Mouse (Mus musculus) hindbrain, embryonic 12.5 days (tissue): ENCODE results near the gene Camk2g. TPM values are rescaled to one million over a fixed set of nuclear protein-coding genes. Genes with fewer than 3 reads are reported as not detected.

Source experiments
- ATAC-seq: fragments of 200-750 bp; cut with Nextera tagmentation; 2 replicates; pipeline ENCODE4 v1.8.0; 2017; ENCODE audit warnings: moderate TSS enrichment; ENCODE audit not compliant: low FRiP score
- H3K27ac ChIP-seq: fragments of 300-500 bp; sonication (generic); 2 replicates; pipeline ENCODE4 v1.5.1; 2016; ENCODE audit warnings: mild to moderate bottlenecking
- H3K27me3 ChIP-seq: fragments of 300-500 bp; sonication (generic); 2 replicates; pipeline ENCODE4 v1.6.1; 2016; ENCODE audit warnings: mild to moderate bottlenecking
- H3K36me3 ChIP-seq: fragments of 300-500 bp; sonication (generic); 2 replicates; pipeline ENCODE4 v1.6.1; 2016; ENCODE audit warnings: mild to moderate bottlenecking
- H3K4me1 ChIP-seq: fragments of 300-500 bp; sonication (generic); 2 replicates; pipeline ENCODE4 v1.6.1; 2016
- H3K4me2 ChIP-seq: fragments of 300-500 bp; sonication (generic); replicated peaks from 2 replicates; pipeline ENCODE4 v1.6.1; 2016; ENCODE audit warnings: mild to moderate bottlenecking
- H3K4me3 ChIP-seq: fragments of 300-500 bp; sonication (generic); 2 replicates; pipeline ENCODE4 v1.5.1; 2016; ENCODE audit warnings: mild to moderate bottlenecking
- H3K9ac ChIP-seq: fragments of 300-500 bp; sonication (generic); 2 replicates; pipeline ENCODE4 v1.6.1; 2016; ENCODE audit warnings: mild to moderate bottlenecking, moderate library complexity
- H3K9me3 ChIP-seq: fragments of 300-500 bp; sonication (generic); replicated peaks from 2 replicates; pipeline ENCODE4 v1.6.1; 2016; ENCODE audit warnings: mild to moderate bottlenecking
- WGBS: fragments of 180-500 bp; shearing (Covaris S2); methylation state at CpG from one replicate; pipeline ENCODE4 v1.1.7; 2016; 5-methylcytosine and 5-hydroxymethylcytosine counted together
- polyA plus RNA-seq: library from polyadenylated mRNA; unstranded; fragments of >200 nt; fragmentation: Nextera tagmentation; extraction: Ambion mirVana; gene quantifications from 2 replicates; pipeline ENCODE4 v1.2.1, GENCODE M21; 2016

Gene Camk2g
- polyA plus RNA-seq, 1 experiment from 2014 or later = 75.5 TPM

- no peak overlapping the region for H3K4me2 ChIP-seq
- no peak overlapping the region for H3K4me3 ChIP-seq
- H3K9me3 ChIP-seq = no peaks in the 10 kb centered on the region
- peaks cover 35% of the 10 kb centered on the region for H3K36me3 ChIP-seq
- no peaks in the 10 kb centered on the region for H3K27me3 ChIP-seq
- no peak overlapping the region for H3K27ac ChIP-seq
- no peak for ATAC-seq
- H3K4me1 ChIP-seq = no peaks in the 10 kb centered on the region
- H3K9ac ChIP-seq = no peak overlapping the region; the same call in 1 of the 2 replicates
- WGBS = 87% methylated on average over 4 of the region's 4 CpGs
These were observed 44.3 kb downstream of the Camk2g start for GRCm38 (mm10) chr14:20749494-20750051.

GRCm38 (mm10) chr14:20748388-20748787 lies 45.5 kb downstream of the Camk2g start:
- Histone ChIP-seq H3K36me3 (peaks cover 40% of the 10 kb centered on the region), H3K4me2 (no peak overlapping the region), H3K9ac (no peak overlapping the region), H3K27me3 (no peaks in the 10 kb centered on the region), H3K9me3 (no peaks in the 10 kb centered on the region), H3K4me3 (no peak overlapping the region), H3K4me1 (no peaks in the 10 kb centered on the region), H3K27ac (no peak overlapping the region)
- ATAC-seq = no peak
- 80% methylated on average over 4 of the region's 4 CpGs for WGBS

DNA sequence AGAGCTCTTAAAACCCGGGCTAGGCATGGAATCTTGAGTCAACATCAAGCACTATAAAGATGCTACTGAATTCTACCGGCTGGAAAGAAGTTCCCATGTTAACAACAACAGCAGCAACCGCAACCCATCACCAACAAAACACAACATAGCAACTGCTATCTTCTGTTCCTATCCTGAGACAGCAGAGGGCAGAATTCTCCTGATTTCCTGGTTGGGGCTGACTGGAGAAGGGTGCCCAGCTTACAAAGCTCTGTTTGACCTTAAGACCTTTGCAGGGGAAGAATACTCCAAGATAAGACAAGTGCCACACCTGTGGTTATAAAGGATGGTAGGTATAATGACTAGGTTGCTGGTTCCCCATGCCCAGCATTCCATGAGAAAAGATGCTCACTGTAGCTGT lies 47.0 kb downstream of the Camk2g start:
- WGBS = 84% methylated on average over 3 of the region's 3 CpGs

DNA sequence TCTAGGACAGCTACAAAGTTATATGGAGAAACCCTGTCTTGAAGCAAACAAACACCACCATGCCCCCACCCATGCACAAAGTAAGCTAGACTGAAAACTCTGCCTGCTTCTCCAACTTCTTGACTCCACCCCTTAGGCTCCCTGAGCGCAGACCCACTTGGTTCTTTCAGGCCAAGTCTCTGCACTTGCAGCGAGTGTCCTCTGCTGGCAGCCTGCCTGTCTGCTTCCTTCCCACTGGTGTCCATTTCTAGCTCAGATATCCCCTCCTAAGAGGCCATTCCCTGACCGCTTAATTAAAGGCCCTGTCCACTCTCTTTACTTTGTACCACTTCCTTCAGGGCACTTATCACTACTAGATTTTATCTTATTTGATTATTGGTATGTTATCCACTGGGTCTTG lies 50.3 kb downstream of the Camk2g start:
- no peak overlapping the region for H3K27ac ChIP-seq
- ATAC-seq = no peak
- H3K4me2 ChIP-seq = no peak overlapping the region
- 82% methylated on average over 3 of the region's 3 CpGs for WGBS
- H3K9ac ChIP-seq = no peak overlapping the region
- H3K9me3 ChIP-seq = no peaks in the 10 kb centered on the region
- no peaks in the 10 kb centered on the region for H3K4me1 ChIP-seq
- H3K36me3 ChIP-seq = peaks cover 71% of the 10 kb centered on the region
- no peak overlapping the region for H3K4me3 ChIP-seq
- no peaks in the 10 kb centered on the region for H3K27me3 ChIP-seq

More for the DNA sequence above, 47.0 kb downstream of the Camk2g start:
- no peak overlapping the region for H3K4me2 ChIP-seq
- no peak overlapping the region for H3K4me3 ChIP-seq
- H3K9me3 ChIP-seq = no peaks in the 10 kb centered on the region
- no peak overlapping the region for H3K9ac ChIP-seq
- no peaks in the 10 kb centered on the region for H3K27me3 ChIP-seq
- ATAC-seq = no peak
- peaks cover 48% of the 10 kb centered on the region for H3K36me3 ChIP-seq
- H3K27ac ChIP-seq = no peak overlapping the region
- no peaks in the 10 kb centered on the region for H3K4me1 ChIP-seq

DNA sequence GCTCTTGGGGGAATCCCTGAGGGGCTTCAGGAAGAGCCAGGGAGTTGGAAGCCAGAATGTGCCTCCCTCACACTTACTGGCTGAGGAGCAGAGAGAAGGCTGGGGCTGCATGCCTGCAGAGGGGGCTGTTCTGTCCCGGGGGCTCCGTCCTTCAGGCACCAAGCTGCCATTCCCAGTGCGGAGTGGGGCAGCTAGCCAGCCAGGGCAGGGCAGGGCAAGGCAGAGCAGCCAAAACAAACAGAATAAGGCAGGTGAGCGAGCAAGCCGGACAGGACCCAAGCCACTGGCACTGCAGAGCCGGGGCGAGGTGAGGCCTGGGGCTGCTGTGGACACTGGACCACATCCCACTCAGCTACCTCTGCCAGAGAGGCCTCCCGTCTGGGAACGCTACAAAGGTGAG lies 52.6 kb downstream of the Camk2g start:
- H3K36me3 ChIP-seq = peaks cover 79% of the 10 kb centered on the region
- no peak overlapping the region for H3K9ac ChIP-seq
- H3K27me3 ChIP-seq = no peaks in the 10 kb centered on the region
- no peak for ATAC-seq
- 89% methylated on average over 9 of the region's 9 CpGs for WGBS
- H3K4me2 ChIP-seq = no peak overlapping the region
- no peak overlapping the region for H3K4me3 ChIP-seq
- no peaks in the 10 kb centered on the region for H3K4me1 ChIP-seq
- no peak overlapping the region for H3K27ac ChIP-seq
- H3K9me3 ChIP-seq = no peaks in the 10 kb centered on the region

- H3K9ac ChIP-seq = no peak overlapping the region
- no peaks in the 10 kb centered on the region for H3K9me3 ChIP-seq
- H3K36me3 ChIP-seq = peaks cover 58% of the 10 kb centered on the region
- no peak for ATAC-seq
- peaks cover 8% of the 10 kb centered on the region for H3K4me1 ChIP-seq
- H3K4me3 ChIP-seq = no peak overlapping the region
- H3K27me3 ChIP-seq = no peaks in the 10 kb centered on the region
- no peak overlapping the region for H3K4me2 ChIP-seq
- H3K27ac ChIP-seq = no peak overlapping the region
- 92% methylated on average over 8 of the region's 8 CpGs for WGBS
These were observed 55.4 kb downstream of the Camk2g start for GRCm38 (mm10) chr14:20738511-20738910.

DNA sequence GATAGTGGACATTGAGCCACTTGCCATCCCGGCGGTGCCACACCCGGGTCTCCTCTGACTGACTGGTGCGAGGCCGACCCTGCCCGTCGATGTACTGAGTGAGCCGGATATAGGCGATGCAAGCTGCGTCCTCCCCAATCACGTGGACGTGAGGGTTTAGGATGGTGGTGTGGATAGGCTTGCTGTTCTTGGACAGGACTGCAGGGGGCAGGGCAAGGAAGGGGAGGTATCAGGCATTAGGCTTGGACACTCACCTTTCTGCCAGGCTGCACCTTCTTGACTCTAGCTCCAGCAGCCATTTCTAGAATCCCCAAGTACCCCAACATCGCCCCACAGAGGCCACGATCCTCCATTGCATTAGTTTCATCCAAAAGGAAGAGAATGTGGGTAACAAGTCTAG lies 56.6 kb downstream of the Camk2g start:
- peaks cover 13% of the 10 kb centered on the region for H3K4me1 ChIP-seq
- H3K36me3 ChIP-seq = peaks cover 50% of the 10 kb centered on the region
- WGBS = 39% methylated on average over 14 of the region's 14 CpGs
- no peak overlapping the region for H3K4me2 ChIP-seq
- no peak overlapping the region for H3K4me3 ChIP-seq
- no peak overlapping the region for H3K9ac ChIP-seq
- H3K9me3 ChIP-seq = no peaks in the 10 kb centered on the region
- no peaks in the 10 kb centered on the region for H3K27me3 ChIP-seq
- H3K27ac ChIP-seq = no peak overlapping the region
- no peak for ATAC-seq

- Histone ChIP-seq H3K4me3 (no peak overlapping the region), H3K9me3 (no peaks in the 10 kb centered on the region), H3K27ac (no peak overlapping the region), H3K9ac (no peak overlapping the region), H3K4me1 (peaks cover 13% of the 10 kb centered on the region), H3K27me3 (no peaks in the 10 kb centered on the region), H3K36me3 (peaks cover 36% of the 10 kb centered on the region), H3K4me2 (no peak overlapping the region)
- WGBS = 91% methylated on average over 13 of the region's 13 CpGs
- ATAC-seq = no peak
These were observed 57.9 kb downstream of the Camk2g start for GRCm38 (mm10) chr14:20735892-20736390.

DNA sequence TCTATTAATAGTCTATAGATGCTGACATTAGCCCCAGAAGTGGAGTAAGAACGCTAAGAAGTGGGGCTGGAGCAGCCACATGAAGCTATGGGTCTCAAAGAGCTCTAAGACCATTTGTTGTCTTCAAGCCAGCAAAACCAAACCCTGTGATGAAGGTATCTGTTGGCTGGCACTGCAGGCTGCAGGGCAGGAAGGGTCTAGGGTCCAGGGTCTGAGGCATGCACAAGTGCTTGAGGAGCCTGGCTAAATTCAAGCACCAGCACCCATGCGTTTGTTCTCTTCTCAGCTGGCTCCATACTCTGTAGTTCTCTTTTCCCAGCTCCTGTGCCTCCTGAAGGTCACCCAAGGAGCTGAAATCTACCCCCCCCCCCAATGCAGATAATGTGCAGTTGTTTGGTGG lies 58.8 kb downstream of the Camk2g start:
- no peak overlapping the region for H3K4me2 ChIP-seq
- no peak for ATAC-seq
- peaks cover 42% of the 10 kb centered on the region for H3K36me3 ChIP-seq
- no peak overlapping the region for H3K9ac ChIP-seq
- H3K9me3 ChIP-seq = no peaks in the 10 kb centered on the region
- peak overlapping the region; percentile 78 for H3K27ac ChIP-seq
- WGBS = 71% methylated on average over 2 of the region's 2 CpGs
- no peak overlapping the region for H3K4me3 ChIP-seq
- H3K4me1 ChIP-seq = peaks cover 13% of the 10 kb centered on the region
- no peaks in the 10 kb centered on the region for H3K27me3 ChIP-seq

DNA sequence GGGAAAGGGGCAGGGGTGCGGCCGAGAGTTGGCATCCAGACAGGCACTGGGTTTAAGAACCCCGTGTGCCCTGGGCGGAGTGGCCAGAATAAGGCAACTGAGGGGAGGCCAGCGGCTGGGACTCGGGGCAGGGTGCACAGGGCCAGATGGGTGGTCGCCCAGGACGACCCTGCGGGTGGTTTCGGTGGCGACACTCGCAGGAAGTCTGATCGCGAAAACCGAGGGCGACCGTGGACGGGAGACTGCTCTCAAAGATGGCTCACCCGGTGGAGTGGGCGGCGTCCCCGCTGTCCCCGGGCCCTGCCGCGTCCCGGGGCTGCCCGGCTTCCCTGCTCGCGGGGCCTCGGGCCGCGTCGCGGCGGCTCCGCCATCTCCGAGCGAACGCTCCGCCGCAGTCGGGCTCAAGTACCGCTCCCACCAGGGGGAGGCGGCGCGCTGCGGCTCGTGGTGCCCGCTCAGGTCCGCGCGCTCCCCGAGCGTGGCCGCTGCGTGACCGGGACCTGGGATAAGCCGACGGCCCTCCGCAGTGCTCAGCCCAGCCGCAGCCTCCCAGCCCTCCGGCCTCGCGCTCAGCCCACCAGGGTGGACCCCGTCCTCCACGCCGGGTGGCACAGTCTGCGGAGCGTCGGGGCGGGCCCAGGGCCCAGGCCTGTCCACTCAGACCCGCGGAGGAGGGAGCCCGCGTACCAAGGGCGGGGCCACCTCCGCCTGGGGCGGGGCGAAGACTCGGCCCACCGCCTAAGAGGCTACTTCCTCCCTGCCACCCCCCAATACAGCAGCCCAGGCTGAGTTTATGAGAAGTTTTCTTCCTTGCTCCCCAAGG lies 59.7 kb downstream of the Camk2g start, which contains the start of gene Ndst2:
Gene Ndst2, minus strand, starts transcription at position 611 of the 823 bp plus-strand sequence.
- H3K36me3 ChIP-seq = peaks cover 42% of the 10 kb centered on the region
- under 1% methylated on average over 66 of the region's 81 CpGs for WGBS
- H3K27me3 ChIP-seq = no peaks in the 10 kb centered on the region
- H3K27ac ChIP-seq = peak within 1 kb of the TSS; percentile 78
- H3K4me1 ChIP-seq = peaks cover 13% of the 10 kb centered on the region
- peak within 1 kb of the TSS; percentile 93 for H3K9ac ChIP-seq
- peak within 1 kb of the TSS; percentile 92 for H3K4me2 ChIP-seq
- peak; percentile 98 for ATAC-seq
- no peaks in the 10 kb centered on the region for H3K9me3 ChIP-seq
- H3K4me3 ChIP-seq = peak within 1 kb of the TSS; percentile 89

DNA sequence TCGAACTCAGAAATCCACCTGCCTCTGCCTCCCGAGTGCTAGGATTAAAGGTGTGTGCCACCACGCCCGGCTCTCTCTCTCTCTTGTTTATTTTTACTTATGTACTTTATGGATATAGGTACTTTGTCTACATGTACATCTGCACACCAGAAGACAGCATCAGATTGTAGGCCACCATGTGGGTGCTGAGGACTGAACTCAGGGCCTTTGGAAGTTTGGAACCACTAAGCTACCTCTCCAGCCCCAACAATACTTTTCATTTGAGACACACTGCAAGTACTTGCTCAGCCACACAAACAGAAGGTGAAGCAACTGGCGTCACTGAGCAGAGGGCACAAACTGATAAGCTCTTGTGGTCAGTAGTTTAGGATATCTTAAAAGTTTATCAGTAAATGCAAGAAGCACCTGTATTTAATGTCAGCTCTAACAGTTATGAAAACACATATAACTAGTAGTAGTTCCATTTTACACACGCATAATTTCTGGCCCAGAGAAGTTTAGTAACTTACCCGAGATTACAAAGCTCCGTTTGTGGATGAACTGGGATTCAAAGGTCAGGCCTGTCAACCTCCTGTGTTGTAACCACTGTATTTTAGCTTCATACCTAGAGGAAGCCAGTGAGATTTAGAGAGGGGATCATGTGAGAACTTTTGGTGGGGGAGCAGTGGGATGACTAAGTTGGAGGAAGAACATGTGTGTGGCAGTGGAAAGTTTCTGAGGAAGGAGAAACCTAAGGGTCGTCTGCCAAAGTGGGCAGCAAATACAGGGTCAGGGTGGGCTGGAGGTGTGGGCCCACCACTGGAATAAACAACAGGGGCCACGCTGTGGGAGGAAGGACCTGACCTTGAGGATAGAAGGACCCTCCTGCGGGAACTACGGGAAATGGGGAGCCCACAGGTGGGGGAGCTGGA lies 60.6 kb downstream of the Camk2g start:
- peaks cover 41% of the 10 kb centered on the region for H3K36me3 ChIP-seq
- peak overlapping the region; percentile 89 for H3K4me3 ChIP-seq
- ATAC-seq = no peak
- H3K27ac ChIP-seq = peak overlapping the region; percentile 78; the same call in 1 of the 2 replicates
- no peaks in the 10 kb centered on the region for H3K27me3 ChIP-seq
- H3K4me2 ChIP-seq = peak overlapping the region; percentile 92
- no peaks in the 10 kb centered on the region for H3K9me3 ChIP-seq
- peak overlapping the region; percentile 93 for H3K9ac ChIP-seq
- WGBS = 51% methylated on average over 12 of the region's 12 CpGs
- H3K4me1 ChIP-seq = peaks cover 13% of the 10 kb centered on the region
